Mouse (Mus musculus): ENCODE data around the gene Sec22b. TPM values are rescaled to one million over a fixed set of nuclear protein-coding genes. Genes with fewer than 3 reads are reported as not detected.

The Sec22b gene
- polyA plus RNA-seq, 1 experiment from 2014 or later = 60.8 TPM

DNA sequence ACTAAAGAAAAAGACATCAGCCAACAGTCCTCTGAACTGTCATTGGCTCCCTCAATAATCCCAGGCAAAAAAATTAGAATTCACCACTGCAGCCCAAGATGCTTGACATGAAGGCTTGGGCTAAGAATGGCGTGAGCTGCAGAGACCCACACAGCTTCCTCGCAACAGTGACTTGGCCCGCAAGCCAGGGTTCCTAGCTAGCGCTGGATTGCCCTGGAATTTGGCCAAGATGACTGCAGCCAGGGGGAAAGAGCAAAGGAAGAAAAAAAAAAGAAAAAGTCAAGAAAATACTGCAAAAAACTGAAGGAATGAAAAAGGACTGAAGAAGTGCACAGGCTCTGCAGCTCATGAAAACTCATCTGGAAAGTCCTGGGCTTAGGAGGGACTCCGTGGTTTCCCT is 43.5 kb downstream of the Sec22b start:
- Histone ChIP-seq H3K27me3 (no peaks in the 10 kb centered on the region), H3K4me1 (replicated peaks) (peaks cover 58% of the 10 kb centered on the region), H3K4me2 (no peak overlapping the region), H3K36me3 (no peaks in the 10 kb centered on the region), H3K9ac (no peak overlapping the region), H3K27ac (no peak overlapping the region), H3K9me3 (replicated peaks) (no peaks in the 10 kb centered on the region), H3K4me3 (replicated peaks) (no peak overlapping the region)
- 83% methylated on average over 5 of the region's 5 CpGs for WGBS (ENCODE audit: insufficient replicate concordance)
- ATAC-seq (ENCODE audit: low read depth) (no peak), DNase-seq (no peak)

- Histone ChIP-seq H3K27me3 (no peaks in the 10 kb centered on the region), H3K9ac (no peak overlapping the region), H3K36me3 (no peaks in the 10 kb centered on the region), H3K4me2 (no peak overlapping the region), H3K4me1 (replicated peaks) (peaks cover 47% of the 10 kb centered on the region), H3K27ac (no peak overlapping the region), H3K9me3 (replicated peaks) (no peaks in the 10 kb centered on the region), H3K4me3 (replicated peaks) (no peak overlapping the region)
- 21% methylated on average over 4 of the region's 4 CpGs for WGBS (ENCODE audit: insufficient replicate concordance)
- DNase-seq = no peak
- ATAC-seq (ENCODE audit: low read depth) = no peak
Measured at GRCm38 (mm10) chr3:97946439-97946838, 45.4 kb downstream of the Sec22b start.

GRCm38 (mm10) chr3:97948518-97948917 is 47.5 kb downstream of the Sec22b start:
- H3K27ac ChIP-seq = no peak overlapping the region
- no peaks in the 10 kb centered on the region for H3K36me3 ChIP-seq
- H3K4me2 ChIP-seq = no peak overlapping the region
- 69% methylated on average over 2 of the region's 2 CpGs for WGBS (ENCODE audit: insufficient replicate concordance)
- peaks cover 29% of the 10 kb centered on the region for H3K4me1 ChIP-seq (replicated peaks)
- H3K9me3 ChIP-seq (replicated peaks) = no peaks in the 10 kb centered on the region
- H3K27me3 ChIP-seq = no peaks in the 10 kb centered on the region
- DNase-seq (no peak), ATAC-seq (ENCODE audit: low read depth) (no peak)
- no peak overlapping the region for H3K9ac ChIP-seq
- no peak overlapping the region for H3K4me3 ChIP-seq (replicated peaks)

- 27% methylated on average over 5 of the region's 5 CpGs for WGBS (ENCODE audit: insufficient replicate concordance)
- DNase-seq = no peak
- H3K4me3 ChIP-seq (replicated peaks) = no peak overlapping the region
- no peaks in the 10 kb centered on the region for H3K27me3 ChIP-seq
- H3K9ac ChIP-seq = no peak overlapping the region
- H3K27ac ChIP-seq = no peak overlapping the region
- ATAC-seq (ENCODE audit: low read depth) = no peak
- H3K4me2 ChIP-seq = no peak overlapping the region
- no peaks in the 10 kb centered on the region for H3K36me3 ChIP-seq
- peaks cover 8% of the 10 kb centered on the region; the same call in 1 of the 2 replicates for H3K9me3 ChIP-seq (replicated peaks)
- peaks cover 29% of the 10 kb centered on the region for H3K4me1 ChIP-seq (replicated peaks)
Measured at GRCm38 (mm10) chr3:97949946-97950345, 49.0 kb downstream of the Sec22b start.

- DNase-seq = no peak
- Histone ChIP-seq H3K9me3 (replicated peaks) (peaks cover 9% of the 10 kb centered on the region; the same call in 1 of the 2 replicates), H3K27ac (no peak overlapping the region), H3K9ac (no peak overlapping the region), H3K27me3 (no peaks in the 10 kb centered on the region), H3K4me3 (replicated peaks) (no peak overlapping the region), H3K4me2 (no peak overlapping the region), H3K4me1 (replicated peaks) (peaks cover 29% of the 10 kb centered on the region), H3K36me3 (no peaks in the 10 kb centered on the region)
- WGBS (ENCODE audit: insufficient replicate concordance) = 65% methylated on average over 3 of the region's 3 CpGs
- no peak for ATAC-seq (ENCODE audit: low read depth)
Measured at GRCm38 (mm10) chr3:97951134-97951533, 50.1 kb downstream of the Sec22b start.

DNA sequence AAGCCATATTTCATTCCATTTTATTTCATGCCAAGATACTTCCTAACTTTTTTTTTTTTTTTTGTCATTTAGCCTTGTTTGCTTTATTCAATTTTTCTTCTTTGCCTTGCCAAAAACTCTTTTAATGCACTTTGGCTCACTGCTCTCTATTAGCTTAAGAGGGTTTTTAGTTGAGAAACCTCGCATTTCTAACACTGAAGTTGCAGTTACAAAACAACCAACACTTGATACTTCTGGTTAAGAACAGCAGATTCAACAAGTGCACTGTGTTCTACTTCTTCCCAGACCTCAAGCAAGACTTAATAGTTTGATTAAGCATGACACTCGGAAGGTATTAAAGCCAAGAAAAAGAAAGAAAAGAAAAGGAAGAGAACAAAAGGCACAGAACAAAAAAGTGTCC is 52.2 kb downstream of the Sec22b start:
- DNase-seq = no peak
- Histone ChIP-seq H3K9me3 (replicated peaks) (peaks cover 9% of the 10 kb centered on the region; the same call in 1 of the 2 replicates), H3K4me1 (replicated peaks) (peaks cover 15% of the 10 kb centered on the region), H3K27me3 (no peaks in the 10 kb centered on the region), H3K27ac (no peak overlapping the region), H3K9ac (no peak overlapping the region), H3K36me3 (no peaks in the 10 kb centered on the region), H3K4me3 (replicated peaks) (no peak overlapping the region), H3K4me2 (no peak overlapping the region)
- ATAC-seq (ENCODE audit: low read depth) = no peak
- 74% methylated on average over 2 of the region's 2 CpGs for WGBS (ENCODE audit: insufficient replicate concordance)

GRCm38 (mm10) chr3:97956322-97956721 is 55.3 kb downstream of the Sec22b start:
- no peak overlapping the region for H3K27ac ChIP-seq
- H3K4me2 ChIP-seq = no peak overlapping the region
- peaks cover 9% of the 10 kb centered on the region; the same call in 1 of the 2 replicates for H3K9me3 ChIP-seq (replicated peaks)
- no peaks in the 10 kb centered on the region for H3K36me3 ChIP-seq
- no peak overlapping the region for H3K4me3 ChIP-seq (replicated peaks)
- H3K4me1 ChIP-seq (replicated peaks) = peaks cover 5% of the 10 kb centered on the region; the same call in 1 of the 2 replicates
- DNase-seq = no peak
- H3K27me3 ChIP-seq = no peaks in the 10 kb centered on the region
- no peak overlapping the region for H3K9ac ChIP-seq
- WGBS (ENCODE audit: insufficient replicate concordance) = 54% methylated on average over 6 of the region's 6 CpGs
- ATAC-seq (ENCODE audit: low read depth) = no peak

DNA sequence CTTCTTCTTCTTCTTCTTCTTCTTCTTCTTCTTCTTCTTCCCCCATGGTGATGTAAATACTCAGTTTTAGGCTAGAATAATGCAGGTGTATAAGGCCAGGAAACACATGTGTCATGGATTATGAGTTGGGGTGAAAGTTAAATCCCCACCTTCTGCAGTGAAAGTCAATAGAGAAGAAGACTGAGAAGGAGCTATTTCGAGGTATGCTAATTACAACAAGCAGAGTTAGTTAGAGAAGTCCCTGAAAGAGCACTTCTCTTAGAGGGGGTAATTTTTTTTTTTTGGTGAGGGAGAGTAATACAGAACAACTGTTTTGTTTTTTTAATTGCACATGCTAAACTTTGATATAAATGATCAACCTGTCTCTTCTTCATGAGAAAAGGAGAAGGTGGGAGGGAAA is 55.9 kb downstream of the Sec22b start:
- H3K4me3 ChIP-seq (replicated peaks) = no peak overlapping the region
- H3K27me3 ChIP-seq = no peaks in the 10 kb centered on the region
- H3K9me3 ChIP-seq (replicated peaks) = peaks cover 9% of the 10 kb centered on the region; the same call in 1 of the 2 replicates
- no peak overlapping the region for H3K4me2 ChIP-seq
- WGBS (ENCODE audit: insufficient replicate concordance) = 41% methylated on average over 1 of the region's 1 CpGs
- ATAC-seq (ENCODE audit: low read depth) = no peak
- H3K9ac ChIP-seq = no peak overlapping the region
- no peak for DNase-seq
- H3K36me3 ChIP-seq = no peaks in the 10 kb centered on the region
- H3K27ac ChIP-seq = no peak overlapping the region
- peaks cover 5% of the 10 kb centered on the region; the same call in 1 of the 2 replicates for H3K4me1 ChIP-seq (replicated peaks)

DNA sequence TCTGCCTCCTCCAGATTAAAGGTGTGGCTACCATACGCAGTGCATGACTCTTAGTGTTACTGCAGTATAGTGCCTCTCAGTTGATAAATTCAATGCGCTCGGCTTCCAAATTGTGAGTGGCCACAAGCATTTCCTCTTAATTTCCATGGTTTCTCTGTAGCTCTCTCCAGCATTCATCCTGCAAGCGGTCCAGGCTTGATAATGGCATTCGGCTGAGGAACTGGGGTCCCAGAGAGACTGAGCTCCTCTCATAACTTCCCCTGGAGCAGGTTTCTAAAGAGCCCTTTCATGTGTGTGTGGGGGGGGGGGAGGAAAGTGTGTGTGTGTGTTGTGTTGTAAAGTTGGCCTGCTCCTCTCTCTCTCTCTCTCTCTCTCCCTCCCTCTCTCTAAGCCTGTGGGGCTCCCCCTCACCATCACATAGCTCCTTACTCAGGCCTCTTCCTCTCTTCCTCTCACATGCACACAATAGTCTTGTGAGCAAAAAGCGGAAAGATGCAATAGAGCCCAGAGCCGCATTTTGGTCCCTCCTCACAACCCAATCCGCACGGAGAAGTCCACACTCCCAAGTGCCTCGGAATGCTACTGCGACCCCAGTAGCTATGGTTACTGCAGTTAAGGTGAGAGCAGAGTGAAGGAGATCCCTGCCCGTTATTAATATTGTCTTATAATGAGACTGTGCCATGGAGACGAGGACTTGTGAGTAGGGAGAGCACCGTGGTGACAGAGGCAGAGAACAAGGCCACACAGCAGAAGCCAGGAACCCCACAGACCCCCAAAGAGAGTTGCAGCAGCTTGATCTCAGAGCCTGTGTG is 60.0 kb downstream of the Sec22b start:
- H3K4me1 ChIP-seq (replicated peaks) = peaks cover 17% of the 10 kb centered on the region
- no peak overlapping the region for H3K27ac ChIP-seq
- ATAC-seq (ENCODE audit: low read depth) (no peak), DNase-seq (no peak)
- no peaks in the 10 kb centered on the region for H3K36me3 ChIP-seq
- H3K4me2 ChIP-seq = no peak overlapping the region
- 61% methylated on average over 14 of the region's 14 CpGs for WGBS (ENCODE audit: insufficient replicate concordance)
- no peak overlapping the region for H3K9ac ChIP-seq
- H3K9me3 ChIP-seq (replicated peaks) = no peaks in the 10 kb centered on the region
- H3K27me3 ChIP-seq = no peaks in the 10 kb centered on the region
- no peak overlapping the region for H3K4me3 ChIP-seq (replicated peaks)

DNA sequence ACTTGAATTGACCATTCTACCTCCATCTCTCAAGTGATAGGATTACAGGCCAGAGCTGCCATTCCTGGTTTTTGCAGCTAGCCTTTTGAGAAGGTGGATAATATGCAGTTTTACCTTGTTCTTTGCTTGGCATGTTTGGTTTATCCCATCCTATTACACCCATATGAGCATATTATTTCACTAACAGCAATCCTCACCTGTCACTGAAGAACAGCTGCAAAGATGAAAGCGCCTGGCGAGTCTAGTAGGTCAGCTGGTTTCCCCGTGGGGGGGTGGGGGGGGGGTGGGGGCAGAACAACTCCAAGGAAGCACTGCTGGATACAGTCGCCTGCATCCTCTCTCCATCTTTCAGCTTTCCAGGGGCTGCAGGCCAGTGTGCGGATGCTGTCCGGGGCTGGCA is 61.0 kb downstream of the Sec22b start:
- H3K4me1 ChIP-seq (replicated peaks) = peaks cover 17% of the 10 kb centered on the region
- ATAC-seq (ENCODE audit: low read depth) = no peak
- no peak overlapping the region for H3K9ac ChIP-seq
- 56% methylated on average over 6 of the region's 6 CpGs for WGBS (ENCODE audit: insufficient replicate concordance)
- no peak overlapping the region for H3K4me3 ChIP-seq (replicated peaks)
- H3K27me3 ChIP-seq = no peaks in the 10 kb centered on the region
- no peak overlapping the region for H3K4me2 ChIP-seq
- no peaks in the 10 kb centered on the region for H3K9me3 ChIP-seq (replicated peaks)
- no peak overlapping the region for H3K27ac ChIP-seq
- H3K36me3 ChIP-seq = no peaks in the 10 kb centered on the region
- DNase-seq = no peak

DNA sequence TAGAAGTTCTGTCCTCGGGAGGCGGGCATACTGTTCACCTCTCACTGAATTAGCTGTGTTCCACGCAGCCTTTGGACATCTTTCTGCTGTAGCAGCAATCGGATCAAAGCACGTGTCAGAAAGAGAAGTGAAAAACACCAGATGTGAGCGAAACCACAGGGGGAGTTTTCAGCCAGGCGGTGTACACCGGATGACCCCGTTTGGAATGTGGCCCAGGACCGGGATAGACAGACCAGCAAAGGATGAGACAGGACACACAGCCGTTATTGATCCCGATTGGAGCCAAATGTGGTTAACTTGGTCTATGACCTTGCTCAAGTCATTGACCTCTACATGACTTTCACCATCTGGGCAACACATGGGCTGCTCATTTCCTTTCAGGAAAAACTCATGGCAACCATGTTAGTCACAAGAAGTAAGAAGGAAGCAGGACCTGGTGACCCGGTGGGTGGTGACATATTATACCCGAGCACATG is 63.9 kb downstream of the Sec22b start:
- Histone ChIP-seq H3K9ac (no peak overlapping the region), H3K27ac (no peak overlapping the region), H3K36me3 (no peaks in the 10 kb centered on the region), H3K27me3 (no peaks in the 10 kb centered on the region), H3K4me1 (replicated peaks) (peaks cover 36% of the 10 kb centered on the region), H3K4me2 (no peak overlapping the region), H3K4me3 (replicated peaks) (no peak overlapping the region), H3K9me3 (replicated peaks) (no peaks in the 10 kb centered on the region)
- DNase-seq (no peak), ATAC-seq (ENCODE audit: low read depth) (no peak)
- WGBS (ENCODE audit: insufficient replicate concordance) = 58% methylated on average over 14 of the region's 14 CpGs

DNA sequence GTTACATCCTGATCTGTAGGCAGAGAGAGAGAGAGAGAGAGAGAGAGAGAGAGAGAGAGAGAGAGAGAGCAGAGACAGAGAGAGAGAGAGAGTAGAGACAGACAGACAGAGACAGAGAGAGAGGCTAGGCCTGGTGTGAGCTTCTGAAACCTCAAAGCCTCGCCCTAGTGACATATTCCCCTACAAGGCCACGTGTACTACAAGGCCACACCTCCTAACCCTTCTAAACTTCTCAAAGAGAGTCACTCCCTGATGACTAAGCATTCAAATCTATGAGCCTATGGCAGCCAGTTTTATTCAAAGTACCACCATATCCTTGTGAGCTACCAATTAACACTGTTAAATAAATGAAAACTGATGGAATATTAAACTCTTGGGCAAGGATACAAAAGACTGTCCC is 66.6 kb downstream of the Sec22b start:
- ATAC-seq (ENCODE audit: low read depth) = peak; percentile 49
- peaks cover 43% of the 10 kb centered on the region for H3K4me1 ChIP-seq (replicated peaks)
- no peak overlapping the region for H3K9ac ChIP-seq
- H3K27me3 ChIP-seq = no peaks in the 10 kb centered on the region
- no peaks in the 10 kb centered on the region for H3K36me3 ChIP-seq
- WGBS (ENCODE audit: insufficient replicate concordance) = 21% methylated on average over 2 of the region's 2 CpGs
- H3K27ac ChIP-seq = no peak overlapping the region
- no peaks in the 10 kb centered on the region for H3K9me3 ChIP-seq (replicated peaks)
- no peak overlapping the region for H3K4me2 ChIP-seq
- no peak for DNase-seq
- no peak overlapping the region for H3K4me3 ChIP-seq (replicated peaks)

Measured in liver, embryonic 13.5 days (tissue).